Mouse (Mus musculus): ENCODE data around the gene Arhgef10l.

DNA sequence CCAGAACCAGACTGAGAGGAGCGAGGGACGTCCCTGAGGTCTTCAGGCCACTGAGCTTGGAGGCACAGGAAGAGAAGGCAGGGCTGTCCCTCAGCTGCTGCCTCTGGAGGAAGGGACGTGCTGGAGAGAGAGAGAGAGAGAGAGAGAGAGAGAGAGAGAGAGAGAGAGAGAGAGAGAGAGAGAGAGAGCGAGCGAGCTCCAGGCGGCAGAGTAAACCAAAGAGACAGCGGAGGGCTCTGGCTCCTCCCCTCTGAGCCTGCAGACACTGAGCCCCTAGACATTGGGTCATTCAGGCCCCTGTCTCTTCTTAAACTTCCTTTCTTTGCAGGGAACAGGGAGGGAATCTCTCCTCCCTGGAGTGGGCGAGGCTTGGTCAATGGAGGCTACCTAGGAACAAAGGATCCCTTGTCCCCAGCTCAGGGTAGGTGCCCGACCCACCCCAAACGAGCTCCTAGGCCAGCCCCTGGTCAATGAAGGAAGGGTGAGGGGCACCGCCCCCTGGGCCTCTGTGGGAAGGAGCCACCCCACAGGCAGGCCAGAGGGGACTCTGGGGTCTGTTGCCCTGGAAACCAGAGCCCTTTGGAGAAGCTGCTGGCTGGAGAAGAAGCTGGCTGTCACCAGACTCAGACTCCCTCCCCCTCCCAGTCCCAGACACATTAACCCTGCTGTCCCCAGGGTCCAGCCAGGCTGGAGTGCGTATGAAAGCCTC lies 41.2 kb downstream of the Arhgef10l start:
- TF ChIP-seq CTCF (IDR thresholded peaks at IDR 0.05; ENCODE audit: extremely low read depth, insufficient read length, insufficient replicate concordance, low read depth, low read length) (no peak), POLR2A (IDR thresholded peaks at IDR 0.05; ENCODE audit: low read depth, low read length) (no peak)
